Mouse (Mus musculus): Measurements from ENCODE around the gene Hvcn1.

- TF ChIP-seq CTCF (IDR thresholded peaks at IDR 0.05; ENCODE audit: low read depth) (no peak), EP300 (IDR thresholded peaks at IDR 0.05; ENCODE audit: low read depth) (no peak)
These were observed 14.5 kb downstream of the Hvcn1 start for GRCm38 (mm10) chr5:122221085-122221484.
